Mouse (Mus musculus): ENCODE data around the gene Ppp3ca. TPM values are rescaled to one million over a fixed set of nuclear protein-coding genes. Genes with fewer than 3 reads are reported as not detected.

Ppp3ca gene
- polyA plus RNA-seq, 1 experiment from 2014 or later: 85.6 TPM

- Histone ChIP-seq H3K27me3 (replicated peaks) (no peaks in the 10 kb centered on the region), H3K4me1 (replicated peaks) (peaks cover 41% of the 10 kb centered on the region), H3K9me3 (replicated peaks) (no peaks in the 10 kb centered on the region), H3K4me3 (0 out of 2 replicates have a peak overlapping the region, but pooled peaks have one; percentile 12), H3K9ac (0 out of 2 replicates have a peak overlapping the region, but pooled peaks have one; percentile 18), H3K4me2 (peak overlapping the region; percentile 51), H3K27ac (ENCODE audit: poor library complexity, severe bottlenecking) (peak overlapping the region; percentile 75), H3K36me3 (no peaks in the 10 kb centered on the region)
- peak; percentile 53; the same call in 1 of the 2 replicates for ATAC-seq (ENCODE audit: insufficient number of reproducible peaks, low FRiP score)
- 13% methylated on average over 17 of the region's 17 CpGs for WGBS
Measured at GRCm38 (mm10) chr3:136836319-136837193, 166.6 kb downstream of the Ppp3ca start.

DNA sequence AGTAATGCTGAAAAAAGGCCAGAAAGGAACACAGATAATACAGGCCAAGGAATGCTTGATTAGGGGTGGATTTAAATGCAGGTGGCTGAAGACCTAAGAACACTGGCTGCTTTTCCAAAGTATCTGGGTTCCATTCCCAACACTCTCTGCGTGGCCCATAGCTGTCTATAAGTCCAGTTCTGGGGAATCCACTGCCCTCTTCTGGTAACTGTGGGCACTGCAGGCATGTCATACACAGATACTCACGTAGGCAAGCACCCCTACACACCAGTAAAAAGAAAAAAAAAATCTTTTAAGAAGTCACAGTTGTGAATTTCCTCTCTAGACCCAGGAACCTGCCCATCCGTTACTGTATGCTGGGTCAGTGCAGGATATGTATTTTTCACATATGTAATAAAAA, 167.7 kb downstream of the Ppp3ca start:
- Histone ChIP-seq H3K9ac (no peak overlapping the region), H3K36me3 (no peaks in the 10 kb centered on the region), H3K27me3 (replicated peaks) (no peaks in the 10 kb centered on the region), H3K4me3 (no peak overlapping the region), H3K4me2 (no peak overlapping the region), H3K4me1 (replicated peaks) (peaks cover 39% of the 10 kb centered on the region), H3K27ac (ENCODE audit: poor library complexity, severe bottlenecking) (no peak overlapping the region), H3K9me3 (replicated peaks) (no peaks in the 10 kb centered on the region)
- 93% methylated on average over 3 of the region's 3 CpGs for WGBS
- no peak for ATAC-seq (ENCODE audit: insufficient number of reproducible peaks, low FRiP score)

DNA sequence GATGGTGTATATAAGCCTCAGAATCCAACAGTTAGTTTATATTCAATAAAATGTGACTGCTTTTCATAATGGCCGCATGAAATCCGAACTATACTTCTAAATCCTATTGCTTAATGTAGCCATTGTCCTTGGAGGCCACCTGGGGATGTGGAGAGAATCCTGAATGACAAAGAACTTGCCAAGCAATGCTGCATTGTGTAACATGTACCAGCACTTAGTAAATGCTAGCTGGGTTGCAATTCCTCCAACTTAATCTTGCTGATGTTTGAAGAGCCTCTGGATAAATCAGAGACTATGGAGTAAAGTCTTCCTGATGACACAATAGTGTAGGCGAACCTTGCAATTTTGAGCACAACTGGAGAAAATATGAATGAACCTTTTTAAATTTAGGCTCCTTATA, 171.4 kb downstream of the Ppp3ca start:
- 82% methylated on average over 3 of the region's 3 CpGs for WGBS
- Histone ChIP-seq H3K4me1 (replicated peaks) (peaks cover 16% of the 10 kb centered on the region), H3K4me2 (no peak overlapping the region), H3K27ac (ENCODE audit: poor library complexity, severe bottlenecking) (no peak overlapping the region), H3K9ac (no peak overlapping the region), H3K36me3 (no peaks in the 10 kb centered on the region), H3K4me3 (no peak overlapping the region), H3K27me3 (replicated peaks) (no peaks in the 10 kb centered on the region), H3K9me3 (replicated peaks) (no peaks in the 10 kb centered on the region)
- ATAC-seq (ENCODE audit: insufficient number of reproducible peaks, low FRiP score): no peak

DNA sequence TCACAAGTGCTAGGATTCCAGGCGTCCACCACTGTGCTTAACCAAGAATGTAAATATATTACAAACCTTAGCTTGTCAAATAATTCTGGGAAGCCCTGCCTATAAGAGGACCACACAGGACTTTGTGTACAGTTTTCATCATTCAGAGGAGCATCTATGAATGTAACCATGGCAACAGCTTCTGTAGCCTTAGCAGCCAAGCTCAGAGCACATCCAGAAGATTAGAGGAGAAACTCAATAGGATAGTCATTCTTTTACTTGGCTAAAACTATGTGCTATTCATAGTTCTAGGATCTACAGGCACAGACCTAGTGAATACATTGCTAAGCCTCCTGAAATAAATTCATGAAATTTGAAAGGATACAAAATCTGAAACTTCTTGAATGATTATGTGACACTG, 172.5 kb downstream of the Ppp3ca start:
- H3K27me3 ChIP-seq (replicated peaks): no peaks in the 10 kb centered on the region
- H3K4me1 ChIP-seq (replicated peaks): 0 out of 2 replicates have a peak, but pooled peaks cover 5% of the 10 kb centered on the region
- H3K27ac ChIP-seq (ENCODE audit: poor library complexity, severe bottlenecking): no peak overlapping the region
- WGBS: 76% methylated on average over 1 of the region's 1 CpGs
- H3K9me3 ChIP-seq (replicated peaks): no peaks in the 10 kb centered on the region
- H3K9ac ChIP-seq: no peak overlapping the region
- H3K4me3 ChIP-seq: no peak overlapping the region
- no peak overlapping the region for H3K4me2 ChIP-seq
- H3K36me3 ChIP-seq: no peaks in the 10 kb centered on the region
- ATAC-seq (ENCODE audit: insufficient number of reproducible peaks, low FRiP score): no peak

GRCm38 (mm10) chr3:136843811-136844491, 174.0 kb downstream of the Ppp3ca start:
- 0 out of 2 replicates have a peak, but pooled peaks cover 5% of the 10 kb centered on the region for H3K4me1 ChIP-seq (replicated peaks)
- 70% methylated on average over 7 of the region's 7 CpGs for WGBS
- ATAC-seq (ENCODE audit: insufficient number of reproducible peaks, low FRiP score): no peak

GRCm38 (mm10) chr3:136849035-136849434, 179.1 kb downstream of the Ppp3ca start:
- Histone ChIP-seq H3K27me3 (replicated peaks) (no peaks in the 10 kb centered on the region), H3K9me3 (replicated peaks) (no peaks in the 10 kb centered on the region), H3K4me2 (no peak overlapping the region), H3K4me1 (replicated peaks) (peaks cover 5% of the 10 kb centered on the region; the same call in 1 of the 2 replicates), H3K9ac (no peak overlapping the region), H3K27ac (ENCODE audit: poor library complexity, severe bottlenecking) (no peak overlapping the region), H3K4me3 (no peak overlapping the region), H3K36me3 (no peaks in the 10 kb centered on the region)
- 77% methylated on average over 1 of the region's 1 CpGs for WGBS
- no peak for ATAC-seq (ENCODE audit: insufficient number of reproducible peaks, low FRiP score)

More at GRCm38 (mm10) chr3:136843811-136844491, 174.0 kb downstream of the Ppp3ca start:
- Histone ChIP-seq H3K36me3 (no peaks in the 10 kb centered on the region), H3K9ac (no peak overlapping the region), H3K4me2 (no peak overlapping the region), H3K4me3 (no peak overlapping the region), H3K27me3 (replicated peaks) (no peaks in the 10 kb centered on the region), H3K27ac (ENCODE audit: poor library complexity, severe bottlenecking) (no peak overlapping the region), H3K9me3 (replicated peaks) (no peaks in the 10 kb centered on the region)

DNA sequence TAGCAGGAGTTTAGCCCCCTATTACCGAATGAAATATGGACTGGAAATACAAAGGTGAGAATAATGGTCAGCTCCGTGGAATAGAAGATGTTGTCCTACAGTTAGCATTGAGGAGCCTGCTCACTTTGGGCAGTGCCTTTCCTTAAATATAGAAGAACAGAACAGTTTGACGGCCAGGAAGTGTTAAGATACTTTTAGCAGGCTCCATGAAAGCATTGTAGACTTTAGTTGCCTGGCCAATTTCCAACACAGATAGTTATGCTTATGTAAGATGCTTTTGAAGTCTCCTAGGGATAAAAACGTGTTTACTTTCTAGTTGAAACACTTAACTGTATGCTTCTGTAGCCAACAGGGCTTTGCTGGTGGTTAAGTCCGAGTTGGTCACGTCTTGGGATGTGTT, 183.0 kb downstream of the Ppp3ca start:
- no peaks in the 10 kb centered on the region for H3K27me3 ChIP-seq (replicated peaks)
- no peaks in the 10 kb centered on the region for H3K36me3 ChIP-seq
- peaks cover 8% of the 10 kb centered on the region for H3K4me1 ChIP-seq (replicated peaks)
- 70% methylated on average over 6 of the region's 6 CpGs for WGBS
- no peak for ATAC-seq (ENCODE audit: insufficient number of reproducible peaks, low FRiP score)
- no peaks in the 10 kb centered on the region for H3K9me3 ChIP-seq (replicated peaks)
- no peak overlapping the region for H3K9ac ChIP-seq
- H3K27ac ChIP-seq (ENCODE audit: poor library complexity, severe bottlenecking): no peak overlapping the region
- H3K4me3 ChIP-seq: no peak overlapping the region
- no peak overlapping the region for H3K4me2 ChIP-seq

GRCm38 (mm10) chr3:136853596-136853995, 183.7 kb downstream of the Ppp3ca start:
- no peaks in the 10 kb centered on the region for H3K36me3 ChIP-seq
- H3K4me1 ChIP-seq (replicated peaks): peaks cover 8% of the 10 kb centered on the region

GRCm38 (mm10) chr3:136855996-136856395, 186.1 kb downstream of the Ppp3ca start:
- Histone ChIP-seq H3K4me2 (no peak overlapping the region), H3K4me1 (replicated peaks) (peaks cover 11% of the 10 kb centered on the region), H3K9me3 (replicated peaks) (no peaks in the 10 kb centered on the region), H3K27ac (ENCODE audit: poor library complexity, severe bottlenecking) (no peak overlapping the region), H3K36me3 (no peaks in the 10 kb centered on the region), H3K9ac (no peak overlapping the region), H3K4me3 (no peak overlapping the region), H3K27me3 (replicated peaks) (no peaks in the 10 kb centered on the region)
- no peak for ATAC-seq (ENCODE audit: insufficient number of reproducible peaks, low FRiP score)
- WGBS: 84% methylated on average over 4 of the region's 4 CpGs

More at GRCm38 (mm10) chr3:136853596-136853995, 183.7 kb downstream of the Ppp3ca start:
- ATAC-seq (ENCODE audit: insufficient number of reproducible peaks, low FRiP score): no peak
- Histone ChIP-seq H3K4me3 (no peak overlapping the region), H3K27ac (ENCODE audit: poor library complexity, severe bottlenecking) (no peak overlapping the region), H3K27me3 (replicated peaks) (no peaks in the 10 kb centered on the region), H3K9me3 (replicated peaks) (no peaks in the 10 kb centered on the region), H3K9ac (no peak overlapping the region), H3K4me2 (no peak overlapping the region)
- WGBS: 70% methylated on average over 4 of the region's 4 CpGs

DNA sequence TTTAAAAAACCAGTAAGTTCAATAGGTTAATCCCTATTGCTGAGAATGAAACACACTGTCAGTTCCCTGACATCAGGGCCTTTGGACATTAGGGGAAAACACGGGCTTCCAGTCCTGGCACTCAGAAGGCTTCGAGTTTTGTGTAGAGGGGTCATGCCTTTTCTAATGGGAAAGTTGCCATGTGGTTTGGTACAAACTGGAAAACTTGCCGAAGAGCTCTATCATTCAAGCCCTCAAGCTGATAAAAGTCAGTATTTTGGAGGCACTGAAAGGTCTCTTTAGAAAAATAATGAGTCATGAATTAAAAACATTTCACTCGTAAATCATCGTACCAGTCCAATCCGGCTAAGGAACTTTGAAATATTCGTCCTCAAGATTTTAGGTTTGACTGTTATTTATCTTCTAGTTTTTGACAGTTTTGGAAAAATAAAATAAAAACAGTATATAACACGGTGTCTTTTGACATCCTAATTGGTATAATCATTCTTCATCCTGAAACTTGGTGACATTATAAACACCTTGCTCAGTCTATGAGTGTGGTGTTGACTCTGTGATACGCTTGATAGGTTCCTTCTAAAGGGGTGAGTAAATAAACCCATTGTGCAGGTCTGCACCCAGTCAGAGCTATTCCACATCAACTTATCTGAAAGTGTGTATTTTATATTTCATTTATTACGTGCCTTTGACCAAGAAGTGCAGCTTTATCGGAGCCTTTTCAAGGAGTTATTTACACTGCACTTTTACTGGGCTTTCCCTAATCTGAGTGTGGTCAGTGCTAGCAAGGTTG, 192.3 kb downstream of the Ppp3ca start:
- 59% methylated on average over 11 of the region's 11 CpGs for WGBS
- Histone ChIP-seq H3K36me3 (no peaks in the 10 kb centered on the region), H3K9ac (no peak overlapping the region), H3K27ac (ENCODE audit: poor library complexity, severe bottlenecking) (no peak overlapping the region), H3K27me3 (replicated peaks) (no peaks in the 10 kb centered on the region), H3K4me3 (no peak overlapping the region), H3K9me3 (replicated peaks) (no peaks in the 10 kb centered on the region), H3K4me1 (replicated peaks) (peaks cover 3% of the 10 kb centered on the region), H3K4me2 (no peak overlapping the region)
- ATAC-seq (ENCODE audit: insufficient number of reproducible peaks, low FRiP score): 0 out of 2 replicates have a peak, but pooled peaks have one; percentile 18
